Mouse (Mus musculus) layer of hippocampus, adult 2 months (tissue): ENCODE data around the gene Sp7. TPM values are rescaled to one million over a fixed set of nuclear protein-coding genes. Genes with fewer than 3 reads are reported as not detected.
"Not testable (repeated sequence)": the region's sequence is repeated elsewhere in the genome, so short reads cannot be mapped to it uniquely, and the experiment has no call there.

Experiments used
- DNase-seq, 2 experiments: peaks; one replicate each; pipeline ENCODE4 v3.0.0; 2022; ENCODE audit warnings: low spot score in 2 of 2
- H3K27ac ChIP-seq: fragments of 200-600 bp; 2 replicates; pipeline ENCODE4 v1.8.1; 2022
- H3K4me3 ChIP-seq: fragments of 200-600 bp; 2 replicates; pipeline ENCODE4 v1.8.1; 2022; ENCODE audit warnings: mild to moderate bottlenecking
- CTCF ChIP-seq: fragments of 200-600 bp; conservative IDR thresholded peaks from 2 replicates; pipeline ENCODE4 v1.8.1; 2022; ENCODE audit warnings: antibody characterized with exemption, mild to moderate bottlenecking, moderate library complexity
- total RNA-seq, 2 experiments: library from RNA; stranded (reverse); gene quantifications; 2 replicates each; pipeline ENCODE4 v1.2.3; 2021

Gene Sp7
- total RNA-seq, 2 experiments from 2014 or later, result 0.32 to 0.49 TPM

DNA sequence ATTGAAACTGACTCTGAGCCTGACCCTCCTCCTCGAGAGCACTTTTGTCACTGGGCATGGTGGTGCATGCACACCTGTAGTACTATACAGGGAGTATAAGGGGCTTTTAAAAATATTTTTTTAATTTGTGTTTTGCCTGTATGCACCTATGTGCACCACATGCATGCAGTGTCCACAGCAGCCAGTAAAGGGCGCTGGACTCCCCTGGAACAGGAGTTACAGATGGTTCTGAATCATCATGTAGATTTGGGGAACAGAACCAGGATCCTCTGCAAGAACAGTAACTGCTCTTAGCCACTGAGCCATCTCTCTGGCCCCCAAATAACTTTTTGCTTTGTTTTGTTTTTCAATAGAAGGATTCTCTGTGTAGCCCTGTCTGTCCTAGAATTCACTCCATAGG is 14.8 kb downstream of the Sp7 start:
- DNase-seq, result no peak
- peak; percentile 40 for TF ChIP-seq CTCF

DNA sequence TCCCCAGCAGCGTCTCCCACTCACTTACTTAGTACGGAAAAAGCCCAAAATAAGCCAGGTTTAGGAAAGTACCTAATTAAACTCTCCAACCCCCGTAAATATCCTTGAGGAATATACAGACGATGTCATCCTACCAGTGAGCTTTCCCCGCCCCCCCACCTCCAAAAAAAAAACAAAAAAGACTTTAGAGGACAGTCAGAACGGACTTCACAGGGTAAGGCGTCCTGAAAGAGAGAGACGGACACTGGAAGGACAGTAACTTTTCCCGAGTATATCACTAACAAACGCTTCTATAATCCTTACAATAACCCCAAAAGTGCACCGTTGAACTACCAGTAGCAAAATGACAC is 16.1 kb downstream of the Sp7 start:
- no peak for DNase-seq
- TF ChIP-seq CTCF, result no peak; the same call in 1 of the 2 replicates
- peak overlapping the region; percentile 72 for H3K4me3 ChIP-seq
- H3K27ac ChIP-seq, result peak overlapping the region; percentile 89

More for the DNA sequence above, 14.8 kb downstream of the Sp7 start:
- H3K4me3 ChIP-seq, result no peak overlapping the region
- no peak overlapping the region for H3K27ac ChIP-seq

DNA sequence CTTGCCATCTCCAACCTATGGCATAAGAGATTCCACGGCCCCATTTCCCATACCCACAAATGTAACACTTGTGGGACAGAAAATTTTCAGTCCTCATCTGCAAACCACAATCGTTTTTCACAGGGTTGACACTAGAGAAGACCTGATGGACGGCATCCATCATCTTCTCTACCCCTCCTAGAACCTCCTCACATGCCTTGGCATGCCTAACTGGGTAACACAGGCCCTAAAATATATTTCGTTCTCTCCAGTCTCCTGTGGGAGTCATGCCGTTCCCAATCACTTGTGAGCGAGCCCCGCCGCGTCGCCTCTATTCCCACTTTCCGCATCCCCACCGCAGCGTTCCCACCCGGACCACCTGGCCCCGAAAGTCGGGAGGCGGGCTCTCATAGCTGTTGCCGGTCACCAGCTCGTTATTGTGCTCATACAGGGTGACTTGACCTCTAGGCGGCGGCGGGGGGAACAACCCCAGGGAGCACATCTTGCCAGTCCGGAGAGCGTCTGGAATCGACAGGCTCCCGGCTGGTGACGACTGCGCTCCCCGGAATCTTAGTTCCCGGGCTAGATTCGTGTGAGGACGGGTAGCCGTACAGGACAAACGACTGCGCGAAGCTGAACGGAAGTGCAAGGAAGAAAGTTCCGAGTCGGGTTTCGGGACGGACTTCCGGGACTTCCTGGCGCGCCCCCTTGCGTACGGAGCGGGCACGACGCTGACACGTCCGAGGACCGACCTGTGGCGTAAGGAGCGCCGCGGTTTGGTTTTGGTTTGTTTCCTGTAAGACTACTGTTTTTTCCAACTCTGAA is 16.6 kb downstream of the Sp7 start, which contains the start of gene Aaas:
Gene Aaas (minus strand): TSS at position 634 of the 804 bp plus-strand sequence.
- DNase-seq, result peak; percentile 92 to 96
- H3K27ac ChIP-seq, result peak within 1 kb of the TSS; percentile 89
- peak; percentile 94 for TF ChIP-seq CTCF
- H3K4me3 ChIP-seq, result peak within 1 kb of the TSS; percentile 72

DNA sequence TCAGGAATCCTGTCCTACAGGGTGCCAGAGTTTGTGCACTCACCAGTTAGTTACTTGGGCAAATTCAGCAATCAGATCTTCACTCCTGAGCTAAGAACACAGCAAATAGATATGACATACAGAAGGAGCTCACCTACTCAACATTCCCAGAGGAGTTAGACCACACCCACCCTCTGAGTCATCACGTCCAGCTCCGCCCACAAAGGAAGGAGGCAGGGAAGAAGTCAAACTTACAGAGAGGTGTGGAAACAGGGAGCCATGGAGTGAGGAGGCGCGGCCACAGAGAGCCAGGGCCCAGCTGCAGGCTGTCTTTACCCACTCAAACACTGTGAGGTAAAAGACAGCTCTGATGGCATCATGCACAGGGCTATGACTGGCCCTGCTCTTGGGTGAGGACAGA is 20.5 kb downstream of the Sp7 start:
- H3K27ac ChIP-seq, result no peak overlapping the region
- DNase-seq, result no peak
- TF ChIP-seq CTCF, result no peak
- no peak overlapping the region for H3K4me3 ChIP-seq

DNA sequence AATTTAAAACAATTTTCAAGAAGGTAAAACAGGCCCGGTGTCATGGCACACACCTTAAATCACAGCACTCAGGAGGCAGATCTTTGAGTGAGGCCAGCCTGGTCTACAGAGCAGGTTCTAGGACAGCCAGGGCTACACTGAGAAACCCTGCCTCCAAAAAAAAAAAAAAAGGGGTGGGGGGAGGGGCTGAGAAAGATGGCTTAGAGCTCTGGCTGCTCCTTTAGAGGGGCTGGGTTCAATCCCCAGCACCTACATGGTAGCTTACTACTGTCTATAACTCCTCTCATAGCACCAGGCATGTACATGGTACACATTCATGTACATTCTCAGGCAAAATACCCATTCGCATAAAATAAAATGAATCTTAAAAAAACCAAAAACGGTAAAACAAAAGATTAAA is 22.5 kb downstream of the Sp7 start:
- TF ChIP-seq CTCF, result no peak
- DNase-seq, result no peak

DNA sequence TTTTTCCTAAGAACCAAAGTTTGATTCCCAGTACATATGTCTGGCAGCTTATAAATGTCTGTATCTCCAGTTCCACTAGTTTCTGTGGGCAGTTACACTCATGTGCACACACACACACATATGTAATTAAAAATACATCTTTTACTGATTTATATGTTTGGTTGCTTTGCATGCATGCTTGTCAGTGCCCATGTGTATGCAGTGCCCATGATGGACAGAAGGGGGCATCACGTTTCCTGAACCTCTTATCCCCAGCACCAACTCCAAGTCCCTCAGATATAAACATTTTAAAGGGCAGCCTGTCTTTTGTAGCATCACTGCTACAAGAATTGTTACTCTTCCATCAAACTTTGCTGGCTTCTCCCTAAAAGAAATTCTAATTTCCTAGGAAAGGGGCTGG is 25.4 kb downstream of the Sp7 start:
- DNase-seq, result peak in 1 of 2 experiments; percentile 35
- peak; percentile 85 for TF ChIP-seq CTCF
- Histone ChIP-seq H3K27ac (no peak overlapping the region), H3K4me3 (no peak overlapping the region)

More for the DNA sequence above, 22.5 kb downstream of the Sp7 start:
- Histone ChIP-seq H3K27ac (no peak overlapping the region), H3K4me3 (no peak overlapping the region)

DNA sequence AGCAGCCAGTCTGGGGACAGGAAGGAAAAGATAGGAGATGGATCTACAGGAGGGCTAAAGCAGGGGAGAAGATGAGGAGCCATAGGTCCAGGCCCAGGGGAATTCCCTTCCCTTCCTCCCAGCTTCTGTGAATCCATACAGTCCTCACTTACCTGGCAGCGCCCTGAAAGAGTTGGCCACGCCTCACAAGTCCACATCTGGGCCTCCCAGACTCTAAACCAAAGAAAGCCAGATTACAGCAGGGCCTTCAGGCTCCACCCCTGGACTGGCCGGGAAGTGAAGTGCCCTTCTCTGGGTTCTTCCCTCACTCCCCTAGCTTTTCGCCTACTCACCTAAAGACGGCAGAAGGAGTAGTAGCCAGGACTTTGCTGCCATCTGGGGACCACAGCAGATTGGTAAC is 27.4 kb downstream of the Sp7 start:
- no peak for DNase-seq
- TF ChIP-seq CTCF, result no peak
- Histone ChIP-seq H3K27ac (no peak overlapping the region), H3K4me3 (no peak overlapping the region)

DNA sequence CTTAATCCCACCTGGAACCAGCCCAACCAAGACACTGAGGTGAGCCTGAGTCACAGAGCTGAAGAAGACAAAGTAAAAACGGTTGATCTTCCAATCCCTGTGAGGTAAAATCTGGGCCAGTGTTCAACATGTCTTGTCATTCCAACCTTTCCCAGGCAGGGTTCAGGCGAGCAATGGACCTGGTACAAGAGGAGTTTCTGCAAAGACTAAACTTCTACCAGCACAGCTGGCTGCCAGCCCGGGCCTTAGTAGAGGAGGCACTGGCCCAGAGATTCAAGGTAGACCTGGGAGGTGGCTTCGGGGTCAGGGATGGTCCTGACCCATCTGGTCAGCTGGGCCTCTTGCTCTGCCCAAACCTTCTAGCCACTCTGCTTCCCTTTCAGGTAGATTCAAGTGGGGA is 30.0 kb downstream of the Sp7 start:
- H3K27ac ChIP-seq, result no peak overlapping the region
- DNase-seq, result no peak
- no peak overlapping the region for H3K4me3 ChIP-seq
- no peak for TF ChIP-seq CTCF

DNA sequence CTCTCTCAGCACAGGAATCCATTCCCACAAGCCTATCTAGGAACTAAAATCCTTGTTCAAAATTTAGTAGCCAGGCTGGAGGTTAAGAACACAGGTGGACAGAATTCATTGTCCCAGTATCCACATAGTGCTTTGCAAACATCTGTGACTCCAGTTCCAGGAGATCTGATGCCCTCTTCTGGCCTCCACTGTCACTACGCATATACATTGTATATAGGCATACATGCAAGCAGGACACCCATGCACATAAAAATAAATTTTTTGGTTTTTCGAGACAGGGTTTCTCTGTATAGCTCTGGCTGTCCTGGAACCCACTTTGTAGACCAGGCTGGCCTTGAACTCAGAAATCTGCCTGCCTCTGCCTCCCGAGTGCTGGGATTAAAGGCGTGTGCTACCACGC is 31.1 kb downstream of the Sp7 start:
- H3K4me3 ChIP-seq, H3K27ac ChIP-seq, DNase-seq: not testable (repeated sequence)
- TF ChIP-seq CTCF, result peak; percentile 55

DNA sequence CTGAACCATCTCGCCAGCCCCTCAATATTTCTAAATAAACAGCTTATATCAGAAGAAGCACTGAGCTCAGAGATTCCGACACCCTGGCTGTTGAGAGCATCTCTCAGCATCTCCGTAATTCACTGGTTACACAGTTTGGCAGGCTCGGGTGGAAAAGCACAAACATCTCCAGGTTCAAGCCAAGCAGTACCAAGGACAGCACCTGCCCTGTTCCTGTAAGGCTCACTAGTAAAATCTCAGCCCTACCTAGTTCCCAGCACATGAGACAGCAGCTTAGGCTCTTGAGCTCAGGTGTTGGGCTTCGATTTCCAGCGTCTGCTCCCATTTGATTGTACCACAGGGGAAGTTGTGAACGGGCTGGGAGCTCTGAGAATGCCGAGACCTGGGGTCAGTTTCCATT is 31.7 kb downstream of the Sp7 start:
- Histone ChIP-seq H3K27ac (no peak overlapping the region), H3K4me3 (no peak overlapping the region)
- TF ChIP-seq CTCF, result no peak
- DNase-seq, result no peak

DNA sequence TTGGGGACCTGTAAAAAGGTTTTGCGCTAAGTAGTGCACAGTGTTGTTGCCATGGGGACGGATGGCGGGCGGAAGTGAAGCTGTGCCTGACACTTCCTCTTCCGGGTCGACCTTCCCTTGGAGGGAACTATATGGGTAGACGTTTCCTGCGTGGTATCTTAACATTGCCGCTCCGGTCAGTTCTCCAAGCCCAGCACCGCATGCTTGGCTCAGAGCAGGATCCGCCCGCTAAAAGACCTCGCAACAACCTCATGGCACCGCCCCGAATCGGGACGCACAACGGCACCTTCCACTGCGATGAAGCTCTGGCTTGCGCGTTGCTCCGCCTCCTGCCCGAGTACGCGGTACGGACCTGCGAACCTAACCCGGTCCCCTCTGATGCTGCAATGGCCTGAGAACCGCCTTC is 35.4 kb downstream of the Sp7 start, which contains the start of gene Myg1:
Gene Myg1 (plus strand): TSS at position 100 of the 406 bp plus-strand sequence.
- TF ChIP-seq CTCF, result no peak
- peak within 1 kb of the TSS; percentile 83 for H3K27ac ChIP-seq
- DNase-seq, result peak; percentile 85 to 89
- H3K4me3 ChIP-seq, result peak within 1 kb of the TSS; percentile 64

DNA sequence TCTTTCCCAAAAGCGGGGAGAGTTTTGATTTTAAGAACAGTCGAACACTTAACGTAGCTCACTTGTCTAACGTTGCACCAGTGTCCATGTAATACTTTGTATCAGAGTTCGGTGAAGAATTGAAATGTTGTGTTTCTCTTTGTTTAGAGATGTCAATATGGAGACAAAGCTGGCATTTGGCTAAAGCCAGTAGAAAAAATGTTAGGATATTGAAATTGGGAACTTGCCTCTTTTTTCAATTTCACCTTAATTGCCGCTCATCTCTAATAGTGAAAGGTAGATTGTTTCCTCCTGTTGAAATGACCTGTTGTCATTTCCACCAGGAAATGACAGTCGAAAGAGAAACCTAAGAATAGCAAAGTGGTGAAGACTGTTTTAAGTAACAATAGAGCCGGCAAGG is 40.1 kb downstream of the Sp7 start:
- no peak for TF ChIP-seq CTCF
- Histone ChIP-seq H3K4me3 (peak overlapping the region; percentile 71), H3K27ac (peak overlapping the region; percentile 87; the same call in 1 of the 2 replicates)
- DNase-seq, result no peak

DNA sequence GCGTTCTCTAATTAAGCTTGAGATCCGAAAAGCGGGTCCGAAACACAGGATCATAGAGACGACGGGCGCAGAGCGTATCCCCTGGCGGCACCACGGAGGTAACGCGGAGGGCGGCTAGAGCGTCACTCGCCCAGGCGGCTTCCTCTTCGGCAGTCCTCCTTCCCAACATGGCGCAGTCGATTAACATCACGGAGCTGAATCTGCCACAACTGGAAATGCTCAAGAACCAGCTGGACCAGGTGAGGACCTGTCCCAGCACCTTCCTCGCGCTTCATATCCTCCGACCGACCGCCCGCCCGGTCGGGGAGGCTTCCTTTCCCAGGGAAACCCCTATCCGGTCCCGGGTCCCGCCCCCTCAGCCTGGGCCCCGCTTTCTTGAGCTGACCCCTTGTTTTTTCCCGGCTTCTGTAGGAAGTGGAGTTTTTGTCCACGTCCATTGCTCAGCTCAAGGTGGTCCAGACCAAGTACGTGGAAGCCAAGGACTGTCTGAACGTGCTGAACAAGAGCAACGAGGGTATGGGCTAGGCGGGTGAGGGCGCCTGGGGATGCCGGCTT is 40.9 kb downstream of the Sp7 start, which contains the start of gene Pfdn5:
Gene Pfdn5 (plus strand): TSS at position 95 of the 555 bp plus-strand sequence.
- DNase-seq, result peak; percentile 88 to 90
- peak; percentile 77 for TF ChIP-seq CTCF
- Histone ChIP-seq H3K4me3 (peak within 1 kb of the TSS; percentile 71), H3K27ac (peak within 1 kb of the TSS; percentile 87)
